Mouse (Mus musculus) gastrocnemius, adult 2 months (tissue): ENCODE measurements at regions not wholly inside any gene's neighbourhood (a gene's known extent, or its start where the extent isn't known, plus 50 kb on each side); places are given as distances from the start of the nearest gene placed in this dataset.

ENCODE experiments used
- DNase-seq: peaks from one replicate; pipeline ENCODE4 v3.0.0; 2022
- H3K27ac ChIP-seq: fragments of 200-600 bp; 2 replicates; pipeline ENCODE4 v1.8.1; 2022; ENCODE audit warnings: mild to moderate bottlenecking
- H3K4me3 ChIP-seq: fragments of 200-600 bp; 2 replicates; pipeline ENCODE4 v1.8.1; 2022; ENCODE audit warnings: mild to moderate bottlenecking, moderate library complexity
- CTCF ChIP-seq: fragments of 200-600 bp; IDR thresholded peaks from 2 replicates; pipeline ENCODE4 v1.8.1; 2022; ENCODE audit warnings: antibody characterized with exemption, mild to moderate bottlenecking, moderate library complexity
- intact Hi-C: fragments of 180-260 bp; cut with DNase I; formaldehyde crosslinking; loops from one replicate; pipeline ENCODE4 v1.15.1; 2025

GRCm38 (mm10) chr7:95971863-95972262 lies 199.2 kb upstream of the Tenm4 start:
- DNase-seq, result no peak
- intact Hi-C loops, result no loop called here

GRCm38 (mm10) chr7:95974085-95974484 lies 197.0 kb upstream of the Tenm4 start:
- H3K27ac ChIP-seq, result no peak overlapping the region
- TF ChIP-seq CTCF, result no peak
- H3K4me3 ChIP-seq, result no peak overlapping the region
- no peak for DNase-seq
- intact Hi-C loops, result no loop called here

More at GRCm38 (mm10) chr7:95971863-95972262, 199.2 kb upstream of the Tenm4 start:
- H3K27ac ChIP-seq, result no peak overlapping the region
- no peak for TF ChIP-seq CTCF
- H3K4me3 ChIP-seq, result no peak overlapping the region

GRCm38 (mm10) chr7:95991250-95992032 lies 179.6 kb upstream of the Tenm4 start:
- no peak for TF ChIP-seq CTCF
- Histone ChIP-seq H3K27ac (no peak overlapping the region), H3K4me3 (no peak overlapping the region)
- intact Hi-C loops, result no loop called here
- no peak for DNase-seq

- no peak overlapping the region for H3K4me3 ChIP-seq
- DNase-seq, result no peak
- TF ChIP-seq CTCF, result no peak
- intact Hi-C loops, result no loop called here
- no peak overlapping the region for H3K27ac ChIP-seq
Measured at GRCm38 (mm10) chr7:95992033-95992516, 179.0 kb upstream of the Tenm4 start.

GRCm38 (mm10) chr7:95992521-95992920 lies 178.5 kb upstream of the Tenm4 start:
- intact Hi-C loops, result no loop called here
- no peak for DNase-seq
- Histone ChIP-seq H3K27ac (no peak overlapping the region), H3K4me3 (no peak overlapping the region)
- TF ChIP-seq CTCF, result no peak

GRCm38 (mm10) chr7:95997190-95997589 lies 173.9 kb upstream of the Tenm4 start:
- no peak for TF ChIP-seq CTCF
- Histone ChIP-seq H3K4me3 (no peak overlapping the region), H3K27ac (no peak overlapping the region)
- no peak for DNase-seq
- intact Hi-C loops, result no loop called here

- no peak for TF ChIP-seq CTCF
- H3K27ac ChIP-seq, result no peak overlapping the region
- DNase-seq, result no peak
- intact Hi-C loops, result no loop called here
- no peak overlapping the region for H3K4me3 ChIP-seq
Measured at GRCm38 (mm10) chr7:95999189-95999588, 171.9 kb upstream of the Tenm4 start.

GRCm38 (mm10) chr7:96002401-96002800 lies 168.6 kb upstream of the Tenm4 start:
- no peak overlapping the region for H3K27ac ChIP-seq
- no peak for DNase-seq
- intact Hi-C loops, result no loop called here
- no peak for TF ChIP-seq CTCF
- no peak overlapping the region for H3K4me3 ChIP-seq

- Histone ChIP-seq H3K4me3 (no peak overlapping the region), H3K27ac (no peak overlapping the region)
- intact Hi-C loops, result no loop called here
- no peak for TF ChIP-seq CTCF
- no peak for DNase-seq
Measured at GRCm38 (mm10) chr7:96006299-96006698, 164.7 kb upstream of the Tenm4 start.

- intact Hi-C loops, result no loop called here
- Histone ChIP-seq H3K27ac (no peak overlapping the region), H3K4me3 (no peak overlapping the region)
- DNase-seq, result no peak
- TF ChIP-seq CTCF, result no peak
Measured at GRCm38 (mm10) chr7:96013008-96013407, 158.0 kb upstream of the Tenm4 start.

- H3K4me3 ChIP-seq, result no peak overlapping the region
- no peak overlapping the region for H3K27ac ChIP-seq
- no peak for DNase-seq
- TF ChIP-seq CTCF, result no peak
- intact Hi-C loops, result no loop called here
Measured at GRCm38 (mm10) chr7:96017112-96017884, 153.7 kb upstream of the Tenm4 start.

- no peak; the same call in 1 of the 2 replicates for TF ChIP-seq CTCF
- H3K4me3 ChIP-seq, result no peak overlapping the region
- H3K27ac ChIP-seq, result no peak overlapping the region
- intact Hi-C loops, result no loop called here
- no peak for DNase-seq
Measured at GRCm38 (mm10) chr7:96024048-96024447, 147.0 kb upstream of the Tenm4 start.

- intact Hi-C loops, result no loop called here
- DNase-seq, result no peak
- Histone ChIP-seq H3K4me3 (no peak overlapping the region), H3K27ac (no peak overlapping the region)
- no peak for TF ChIP-seq CTCF
Measured at GRCm38 (mm10) chr7:96026781-96027418, 144.1 kb upstream of the Tenm4 start.
